Comparison of ENCODE assay signal across 17 mouse cellular contexts in genomic region chr6:36507946-36508345, GRCm38 (mm10).
DNase-seq lines count a peak whose midpoint lies in the region; ATAC-seq and TF ChIP-seq lines count a peak whose summit lies in the region.
"Had no signal": no experiment of that assay in that cellular context is flagged by ENCODE, and none has a peak within 500 bp of the region (broad histone marks: within the 10 kb centered on the region; RNA-seq: fewer than 3 reads in every experiment).

No protein-coding gene starts in this region.

- H3K36me3 ChIP-seq in neural tube, embryonic 15.5 days = no peaks in the 10 kb centered on the region
- H3K36me3 ChIP-seq in heart, embryonic 16.5 days (ENCODE audit: control insufficient read depth, insufficient read depth) = no peaks in the 10 kb centered on the region
- no peaks in the 10 kb centered on the region for H3K36me3 ChIP-seq in thymus, adult 2 months (ENCODE audit: control insufficient read depth, insufficient read depth, low read length)
- H3K36me3 ChIP-seq: embryonic facial prominence, embryonic 15.5 days; hindbrain, embryonic 15.5 days had no signal

- H3K4me1 ChIP-seq in neural tube, embryonic 15.5 days = no peaks in the 10 kb centered on the region
- H3K4me1 ChIP-seq in heart, embryonic 16.5 days (ENCODE audit: control insufficient read depth, insufficient read depth, low read length) = peaks cover 13% of the 10 kb centered on the region; the same call in 1 of the 2 replicates
- no peaks in the 10 kb centered on the region for H3K4me1 ChIP-seq in thymus, adult 2 months (replicated peaks; ENCODE audit: control insufficient read depth, insufficient read depth, low read length)
- H3K4me1 ChIP-seq: embryonic facial prominence, embryonic 15.5 days; hindbrain, embryonic 15.5 days had no signal

- no peak overlapping the region for H3K4me3 ChIP-seq in neural tube, embryonic 15.5 days (replicated peaks)
- no peak overlapping the region for H3K4me3 ChIP-seq in heart, embryonic 16.5 days (ENCODE audit: low read length)
- no peak overlapping the region for H3K4me3 ChIP-seq in thymus, adult 2 months (ENCODE audit: control insufficient read depth, insufficient read depth, low read length)
- H3K4me3 ChIP-seq: embryonic facial prominence, embryonic 15.5 days; forebrain, embryonic 13.5 days; hindbrain, embryonic 15.5 days had no signal

- no peak for TF ChIP-seq POLR2A in thymus, adult 2 months (IDR thresholded peaks at IDR 0.05; ENCODE audit: control insufficient read depth, extremely low read depth, insufficient read depth, low read length, poor library complexity)

- intact Hi-C loops in heart, postnatal 25 days (cut with DNase I) = loop anchor here (5.0 kb wide), 1 partner anchor 39 kb away; no protein-coding TSS in a partner anchor

- H3K9me3 ChIP-seq in neural tube, embryonic 15.5 days (replicated peaks) = no peaks in the 10 kb centered on the region
- no peaks in the 10 kb centered on the region for H3K9me3 ChIP-seq in heart, embryonic 16.5 days (replicated peaks; ENCODE audit: control insufficient read depth, low read length)
- H3K9me3 ChIP-seq: embryonic facial prominence, embryonic 15.5 days; forebrain, embryonic 13.5 days; hindbrain, embryonic 15.5 days had no signal

- WGBS in neural tube, embryonic 15.5 days = 32% methylated on average over 7 of the region's 7 CpGs
- 16% methylated on average over 7 of the region's 7 CpGs for WGBS in heart, embryonic 16.5 days
- 66% methylated on average over 7 of the region's 7 CpGs for WGBS in thymus, adult 2 months

- no peak for ATAC-seq in neural tube, embryonic 15.5 days (ENCODE audit: low FRiP score)
- ATAC-seq in heart, embryonic 16.5 days (replicated peaks; ENCODE audit: extremely low read depth, insufficient read depth, low FRiP score) = peak; percentile 95
- ATAC-seq: forebrain, embryonic 13.5 days; liver, postnatal 0 days had no signal

- DNase-seq in heart, adult 11 months = peak; percentile 95
- no peak for DNase-seq in heart, postnatal 25 days (ENCODE audit: low spot score)
- DNase-seq in neural tube, embryonic 10.5 days (ENCODE audit: extremely low spot score, low spot score) = no peak
- no peak for DNase-seq in thymus, adult 2 months
- no peak for DNase-seq in adrenal gland, adult 2 months
- no peak for DNase-seq in spleen, adult 12 weeks (ENCODE audit: low spot score)
- DNase-seq: adrenal gland, adult 8-10 months; cerebellum, postnatal 25 days; gastrocnemius, postnatal 10 days; kidney, adult 18-20 months; liver, postnatal 0 days had no signal

- no peak overlapping the region for H3K9ac ChIP-seq in neural tube, embryonic 15.5 days (replicated peaks)
- H3K9ac ChIP-seq in heart, embryonic 16.5 days (ENCODE audit: low read length) = peak overlapping the region; percentile 53
- H3K9ac ChIP-seq: embryonic facial prominence, embryonic 15.5 days; forebrain, embryonic 13.5 days; hindbrain, embryonic 15.5 days; liver, postnatal 0 days had no signal

- no peak for TF ChIP-seq CTCF in thymus, adult 2 months (IDR thresholded peaks at IDR 0.05; ENCODE audit: borderline replicate concordance, control insufficient read depth, extremely low read depth, insufficient read depth, low read length, poor library complexity)

- no peak overlapping the region for H3K27ac ChIP-seq in neural tube, embryonic 15.5 days (replicated peaks)
- H3K27ac ChIP-seq in heart, embryonic 16.5 days (ENCODE audit: low read length) = peak overlapping the region; percentile 95
- H3K27ac ChIP-seq in thymus, adult 2 months (ENCODE audit: control insufficient read depth, insufficient read depth, low read length) = no peak overlapping the region
- H3K27ac ChIP-seq: embryonic facial prominence, embryonic 15.5 days; forebrain, embryonic 13.5 days; hindbrain, embryonic 15.5 days had no signal

- peak overlapping the region; percentile 2; the same call in 1 of the 2 replicates for H3K4me2 ChIP-seq in neural tube, embryonic 15.5 days
- peak overlapping the region; percentile 24; the same call in 1 of the 2 replicates for H3K4me2 ChIP-seq in heart, embryonic 16.5 days (ENCODE audit: low read depth, low read length)
- H3K4me2 ChIP-seq: embryonic facial prominence, embryonic 15.5 days; forebrain, embryonic 13.5 days; hindbrain, embryonic 15.5 days; midbrain, embryonic 11.5 days had no signal

- H3K27me3 ChIP-seq in neural tube, embryonic 15.5 days (replicated peaks) = no peaks in the 10 kb centered on the region
- no peaks in the 10 kb centered on the region for H3K27me3 ChIP-seq in heart, embryonic 16.5 days (ENCODE audit: control insufficient read depth, insufficient read depth, low read length)
- no peaks in the 10 kb centered on the region for H3K27me3 ChIP-seq in thymus, adult 2 months (ENCODE audit: control insufficient read depth, insufficient read depth, low read length)
- H3K27me3 ChIP-seq: embryonic facial prominence, embryonic 15.5 days; forebrain, embryonic 13.5 days; hindbrain, embryonic 15.5 days had no signal
